Comparison of ENCODE assay signal across 8 mouse cellular contexts in genomic region chr8:70282603-70283135, GRCm38 (mm10). TPM values are rescaled to one million over a fixed set of nuclear protein-coding genes. Genes with fewer than 3 reads are reported as not detected.
DNase-seq lines count a peak whose midpoint lies in the region; ATAC-seq and TF ChIP-seq lines count a peak whose summit lies in the region.

Gene Homer3 (plus strand): TSS chr8:70282827.

- TF ChIP-seq CTCF in liver, embryonic 14.5 days (IDR thresholded peaks at IDR 0.05; ENCODE audit: low read depth) = peak; percentile 86
- TF ChIP-seq CTCF in stomach, postnatal 0 days (IDR thresholded peaks at IDR 0.05; ENCODE audit: low read depth) = peak; percentile 89

- H3K4me2 ChIP-seq in heart, embryonic 15.5 days = peak within 1 kb of the TSS; percentile 96
- peak within 1 kb of the TSS; percentile 74 for H3K4me2 ChIP-seq in liver, embryonic 14.5 days (ENCODE audit: low read depth)
- H3K4me2 ChIP-seq in neural tube, embryonic 11.5 days (ENCODE audit: low read depth) = peak within 1 kb of the TSS; percentile 75
- peak within 1 kb of the TSS; percentile 94 for H3K4me2 ChIP-seq in stomach, postnatal 0 days (replicated peaks; ENCODE audit: low read depth)

- ATAC-seq in heart, embryonic 15.5 days (replicated peaks; ENCODE audit: insufficient number of reproducible peaks, insufficient read depth, low FRiP score, low read depth) = peak; percentile 87
- peak; percentile 81 for ATAC-seq in liver, embryonic 14.5 days (ENCODE audit: insufficient read depth)
- ATAC-seq in neural tube, embryonic 11.5 days (ENCODE audit: insufficient read depth, low FRiP score, low TSS enrichment) = peak; percentile 86
- ATAC-seq in stomach, postnatal 0 days (ENCODE audit: low FRiP score, low TSS enrichment) = peak; percentile 85

- peaks cover 34% of the 10 kb centered on the region for H3K36me3 ChIP-seq in forebrain, embryonic 10.5 days (replicated peaks)
- H3K36me3 ChIP-seq in heart, embryonic 15.5 days = peaks cover 25% of the 10 kb centered on the region
- no peaks in the 10 kb centered on the region for H3K36me3 ChIP-seq in liver, embryonic 14.5 days (replicated peaks; ENCODE audit: control insufficient read depth, insufficient read depth, low read depth)
- H3K36me3 ChIP-seq in neural tube, embryonic 11.5 days (ENCODE audit: control insufficient read depth, insufficient read depth, low read length) = peaks cover 27% of the 10 kb centered on the region
- H3K36me3 ChIP-seq in stomach, postnatal 0 days (ENCODE audit: control insufficient read depth, insufficient read depth, low read length) = peaks cover 3% of the 10 kb centered on the region; the same call in 1 of the 2 replicates

- DNase-seq in CD4-positive, CD25-positive, alpha-beta regulatory T cell, adult 2 months (ENCODE audit: low read depth, low spot score) = peak; percentile 90
- DNase-seq in forebrain, embryonic 10.5 days (ENCODE audit: extremely low spot score, low spot score) = peak; percentile 93
- DNase-seq in kidney, postnatal 25 days = peak; percentile 93 to 96
- peak; percentile 50 to 59 (median 58) for DNase-seq in liver, embryonic 14.5 days (ENCODE audit: low read depth in 3 of 3, low spot score in 3 of 3)
- peak; percentile 93 for DNase-seq in neural tube, embryonic 11.5 days (ENCODE audit: low spot score)
- DNase-seq in stomach, postnatal 0 days (ENCODE audit: low spot score) = peak; percentile 86

- peak within 1 kb of the TSS; percentile 95 for H3K4me3 ChIP-seq in brown adipose tissue, adult 24 weeks (ENCODE audit: insufficient read depth, low read depth, low read length)
- H3K4me3 ChIP-seq in forebrain, embryonic 10.5 days = peak within 1 kb of the TSS; percentile 97
- peak within 1 kb of the TSS; percentile 97 for H3K4me3 ChIP-seq in heart, embryonic 15.5 days
- H3K4me3 ChIP-seq in liver, embryonic 14.5 days (ENCODE audit: insufficient read depth in 1 of 2, low read depth in 2 of 2, low read length in 2 of 2) = peak within 1 kb of the TSS; percentile 65 to 71
- peak within 1 kb of the TSS; percentile 93 for H3K4me3 ChIP-seq in neural tube, embryonic 11.5 days (ENCODE audit: low read depth, low read length)
- H3K4me3 ChIP-seq in stomach, postnatal 0 days (ENCODE audit: low read depth, low read length) = peak within 1 kb of the TSS; percentile 88

- no peaks in the 10 kb centered on the region; the same call in 1 of the 2 replicates for H3K4me1 ChIP-seq in brown adipose tissue, adult 24 weeks (ENCODE audit: control insufficient read depth, insufficient read depth, insufficient read length, low read length)
- H3K4me1 ChIP-seq in forebrain, embryonic 10.5 days = peaks cover 56% of the 10 kb centered on the region
- peaks cover 43% of the 10 kb centered on the region for H3K4me1 ChIP-seq in heart, embryonic 15.5 days (replicated peaks)
- peaks cover 0 to 11% of the 10 kb centered on the region in 2 experiments; a peak in 2 of 4 replicates for H3K4me1 ChIP-seq in liver, embryonic 14.5 days (replicated peaks; ENCODE audit: control insufficient read depth in 2 of 2, insufficient read depth in 2 of 2, low read length in 1 of 2)
- 0 out of 2 replicates have a peak, but pooled peaks cover 4% of the 10 kb centered on the region for H3K4me1 ChIP-seq in neural tube, embryonic 11.5 days (ENCODE audit: control insufficient read depth, insufficient read depth, low read length)
- no peaks in the 10 kb centered on the region for H3K4me1 ChIP-seq in stomach, postnatal 0 days (replicated peaks; ENCODE audit: control insufficient read depth, insufficient read depth)

- peaks cover 18% of the 10 kb centered on the region for H3K9me3 ChIP-seq in forebrain, embryonic 10.5 days
- H3K9me3 ChIP-seq in heart, embryonic 15.5 days (replicated peaks) = no peaks in the 10 kb centered on the region
- H3K9me3 ChIP-seq in liver, embryonic 14.5 days (ENCODE audit: control insufficient read depth, low read length) = no peaks in the 10 kb centered on the region; the same call in 1 of the 2 replicates
- no peaks in the 10 kb centered on the region; the same call in 1 of the 2 replicates for H3K9me3 ChIP-seq in neural tube, embryonic 11.5 days (ENCODE audit: control insufficient read depth, low read length)
- H3K9me3 ChIP-seq in stomach, postnatal 0 days (ENCODE audit: control insufficient read depth, low read length) = no peaks in the 10 kb centered on the region

- WGBS in forebrain, embryonic 10.5 days = under 1% methylated on average over 36 of the region's 36 CpGs
- 2% methylated on average over 36 of the region's 36 CpGs for WGBS in heart, embryonic 15.5 days
- WGBS in liver, embryonic 14.5 days (ENCODE audit: insufficient replicate concordance) = 1% methylated on average over 35 of the region's 36 CpGs
- 1% methylated on average over 32 of the region's 36 CpGs for WGBS in neural tube, embryonic 11.5 days
- 2% methylated on average over 34 of the region's 36 CpGs for WGBS in stomach, postnatal 0 days

- H3K9ac ChIP-seq in heart, embryonic 15.5 days = peak within 1 kb of the TSS; percentile 96
- H3K9ac ChIP-seq in liver, embryonic 14.5 days (replicated peaks) = peak within 1 kb of the TSS; percentile 46
- H3K9ac ChIP-seq in neural tube, embryonic 11.5 days (ENCODE audit: low read length) = peak within 1 kb of the TSS; percentile 98
- H3K9ac ChIP-seq in stomach, postnatal 0 days (ENCODE audit: low read length) = peak within 1 kb of the TSS; percentile 90

- peak within 1 kb of the TSS; percentile 76 for H3K27ac ChIP-seq in brown adipose tissue, adult 24 weeks (replicated peaks; ENCODE audit: low read depth, low read length)
- peak within 1 kb of the TSS; percentile 99 for H3K27ac ChIP-seq in forebrain, embryonic 10.5 days
- H3K27ac ChIP-seq in heart, embryonic 15.5 days = peak within 1 kb of the TSS; percentile 86
- H3K27ac ChIP-seq in liver, embryonic 14.5 days = no peak within 1 kb of the TSS
- H3K27ac ChIP-seq in neural tube, embryonic 11.5 days (ENCODE audit: low read depth, low read length) = peak within 1 kb of the TSS; percentile 70
- peak within 1 kb of the TSS; percentile 82 for H3K27ac ChIP-seq in stomach, postnatal 0 days (replicated peaks)

- no peaks in the 10 kb centered on the region for H3K27me3 ChIP-seq in forebrain, embryonic 10.5 days (ENCODE audit: poor library complexity, severe bottlenecking)
- H3K27me3 ChIP-seq in heart, embryonic 15.5 days = no peaks in the 10 kb centered on the region
- no peaks in the 10 kb centered on the region; the same call in 1 of the 2 replicates for H3K27me3 ChIP-seq in liver, embryonic 14.5 days (ENCODE audit: control insufficient read depth, insufficient read depth, low read length)
- no peaks in the 10 kb centered on the region for H3K27me3 ChIP-seq in neural tube, embryonic 11.5 days (ENCODE audit: control insufficient read depth, insufficient read depth, low read length)
- H3K27me3 ChIP-seq in stomach, postnatal 0 days (ENCODE audit: control insufficient read depth, insufficient read depth, low read length) = no peaks in the 10 kb centered on the region

- no peak for TF ChIP-seq EP300 in liver, embryonic 14.5 days (IDR thresholded peaks at IDR 0.05; ENCODE audit: low read depth)
- TF ChIP-seq EP300 in stomach, postnatal 0 days (optimal IDR thresholded peaks at IDR 0.05) = no peak

RNA-seq across cellular contexts. Expression of gene Homer3, which starts in this region (rescaled TPM):
- 2.8 and 4.5 TPM in 2 replicates for polyA plus RNA-seq in brown adipose tissue, adult 24 weeks (2012; ENCODE audit: insufficient read depth, insufficient read length, missing spikeins)
- 115 and 120 TPM in 2 replicates for polyA plus RNA-seq in forebrain, embryonic 10.5 days (2016; fragmentation: Nextera tagmentation; extraction: Ambion mirVana)
- 24.2 and 33.6 TPM in 2 replicates for polyA plus RNA-seq in heart, embryonic 15.5 days (2015; fragmentation: Nextera tagmentation; extraction: Ambion mirVana)
- 5.5 and 6.5 TPM in 2 replicates for polyA plus RNA-seq in liver, embryonic 14.5 days (2012; rRNA removed)
- polyA plus RNA-seq in liver, embryonic 14.5 days (2014; fragmentation: Nextera tagmentation; extraction: Ambion mirVana) = 3.9 and 4.2 TPM in 2 replicates
- 77.7 and 80.4 TPM in 2 replicates for polyA plus RNA-seq in neural tube, embryonic 11.5 days (2014; fragmentation: Nextera tagmentation; extraction: Ambion mirVana)
- polyA plus RNA-seq in stomach, postnatal 0 days (2015; fragmentation: Nextera tagmentation; extraction: Ambion mirVana) = 13.8 and 17.5 TPM in 2 replicates

Comparison
In these comparisons a context has a peak if more than half of its experiments do, and no peak if none do; other contexts are left out.
1. H3K9ac ChIP-seq: peak in every context shown above with its lines; median percentile 98 in neural tube, embryonic 11.5 days; 96 in heart, embryonic 15.5 days; 90 in stomach, postnatal 0 days; 46 in liver, embryonic 14.5 days.